Mouse (Mus musculus) heart, adult 18-20 months (tissue): Measurements from ENCODE around the gene Elmo3. TPM values are rescaled to one million over a fixed set of nuclear protein-coding genes. Genes with fewer than 3 reads are reported as not detected.
"Not testable (repeated sequence)": the region's sequence is repeated elsewhere in the genome, so short reads cannot be mapped to it uniquely, and the experiment has no call there.

Experiments used
- DNase-seq, 2 experiments: peaks; one replicate each; pipeline ENCODE4 v3.0.0; 2021 to 2022; ENCODE audit warnings: mixed read lengths in 1 of 2
- total RNA-seq, 2 experiments: library from RNA; stranded (reverse); gene quantifications; 2 replicates each; pipeline ENCODE4 v1.2.3; 2021

The Elmo3 gene
- total RNA-seq, 2 experiments from 2014 or later: 0.60 to 1.6 TPM

DNA sequence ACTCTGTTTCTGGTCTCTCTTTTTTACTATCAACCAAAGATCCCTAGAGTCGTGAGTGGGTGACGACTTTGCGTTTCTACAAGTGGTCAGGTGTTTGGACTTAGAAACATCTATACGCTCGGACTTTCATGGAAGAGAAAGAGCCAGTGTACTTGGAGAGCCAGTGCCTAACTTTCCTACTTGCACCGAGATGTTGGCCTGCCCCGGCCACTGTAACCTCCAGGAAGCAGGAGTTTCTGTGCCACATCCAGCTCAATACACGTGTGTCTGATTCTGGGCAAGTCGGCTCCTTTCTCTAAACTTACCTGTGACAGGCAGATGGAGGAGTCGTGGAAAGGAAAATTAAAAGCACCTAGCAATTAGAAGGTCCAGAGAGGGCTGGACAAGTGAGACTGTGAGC, 29.6 kb upstream of the Elmo3 start, which contains the start of gene Nol3:
Gene Nol3 (plus strand): TSS at position 301 of the 400 bp plus-strand sequence.
- DNase-seq: no peak

DNA sequence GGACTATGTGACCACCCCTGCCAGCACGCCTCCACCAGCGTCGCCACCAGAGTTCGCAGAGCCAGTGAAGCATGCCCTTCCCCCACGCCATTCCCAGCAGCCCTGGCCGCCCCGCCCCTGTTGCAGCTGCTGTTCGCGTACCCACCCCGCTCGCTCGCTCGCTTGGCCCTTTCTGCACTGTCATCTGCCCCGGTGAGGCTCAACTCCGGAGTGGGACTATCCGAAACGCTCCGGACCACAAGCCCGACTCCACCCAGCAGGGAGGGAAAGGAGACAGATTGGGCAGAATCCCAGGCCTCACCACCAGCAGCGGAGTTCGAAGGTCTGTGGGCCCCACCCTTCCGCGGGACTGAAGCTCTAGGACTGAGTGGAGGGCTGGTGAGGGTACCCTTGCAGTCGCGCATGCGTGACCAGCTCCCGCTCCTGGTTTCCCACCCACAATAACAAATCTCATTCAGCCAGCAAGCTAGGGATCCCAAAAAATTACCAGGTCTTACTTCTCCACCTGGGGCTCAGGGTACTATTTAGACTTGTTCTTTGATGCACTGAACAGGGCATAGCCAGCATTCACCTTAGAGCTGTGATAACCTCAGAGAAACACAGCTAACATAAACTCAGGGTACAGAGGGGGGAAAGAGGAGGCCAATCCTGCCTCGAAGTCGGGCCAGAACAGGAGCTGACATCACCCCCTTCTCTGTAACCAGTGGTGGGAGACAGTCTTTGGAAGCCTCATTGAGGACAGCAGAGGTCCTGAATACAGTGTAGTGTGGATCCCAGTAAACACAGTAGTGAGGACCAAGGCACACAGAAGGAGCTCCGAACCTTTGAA, 28.9 kb upstream of the Elmo3 start:
- DNase-seq: peak; percentile 71 to 74

DNA sequence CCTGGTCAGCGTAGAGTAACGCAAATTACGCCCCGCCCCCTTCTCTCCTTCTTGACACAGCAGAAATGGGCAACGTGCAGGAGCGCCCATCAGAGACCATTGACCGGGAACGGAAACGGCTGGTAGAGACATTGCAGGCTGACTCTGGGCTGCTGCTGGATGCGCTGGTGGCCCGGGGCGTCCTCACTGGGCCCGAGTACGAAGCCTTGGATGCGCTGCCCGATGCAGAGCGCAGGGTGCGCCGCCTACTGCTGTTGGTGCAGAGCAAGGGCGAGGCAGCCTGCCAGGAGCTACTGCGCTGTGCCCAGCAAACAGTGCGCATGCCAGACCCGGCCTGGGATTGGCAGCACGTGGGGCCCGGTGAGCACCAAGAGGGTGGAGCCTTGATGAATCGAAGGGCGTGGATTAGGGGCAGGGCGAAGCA, 26.5 kb upstream of the Elmo3 start:
- peak; percentile 81 to 87 for DNase-seq

DNA sequence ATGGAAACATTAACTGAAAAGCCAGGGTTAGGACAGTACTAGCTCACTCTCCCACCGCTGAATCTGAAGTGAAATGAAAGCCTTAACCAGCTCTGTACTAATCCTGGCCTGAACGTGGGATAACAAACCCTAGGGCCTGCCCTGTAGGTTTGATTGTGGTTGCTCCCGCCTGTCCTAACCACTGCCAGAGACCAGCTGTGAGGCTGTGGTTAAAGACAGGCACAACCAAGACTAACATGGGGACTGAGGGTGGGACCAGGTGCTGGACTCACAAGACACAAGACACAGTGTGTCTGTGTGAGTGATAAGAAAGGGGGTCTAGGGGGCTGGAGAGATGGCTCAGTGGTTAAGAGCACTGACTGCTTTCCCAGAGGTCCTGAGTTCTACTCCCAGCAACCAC, 24.8 kb upstream of the Elmo3 start:
- no peak for DNase-seq

DNA sequence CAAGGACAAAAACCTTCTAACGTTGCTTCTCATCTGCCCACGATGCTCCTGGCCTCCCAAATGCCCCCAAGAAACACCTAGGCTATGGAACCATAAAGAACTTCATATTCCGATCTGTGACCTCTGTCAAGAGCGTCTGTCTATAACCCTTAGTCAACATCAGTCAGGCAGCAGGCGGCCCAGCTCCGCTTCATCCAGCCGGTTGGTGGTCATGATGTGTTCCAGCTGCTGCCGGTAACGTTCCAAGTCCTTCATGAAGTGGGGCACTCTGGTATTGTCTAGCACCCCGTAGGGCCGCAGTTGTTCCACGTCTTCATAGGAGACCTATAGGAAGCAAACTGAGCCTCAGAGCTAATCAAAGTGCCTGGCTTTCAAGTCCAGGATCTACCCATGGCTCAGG, 23.6 kb upstream of the Elmo3 start:
- no peak for DNase-seq

DNA sequence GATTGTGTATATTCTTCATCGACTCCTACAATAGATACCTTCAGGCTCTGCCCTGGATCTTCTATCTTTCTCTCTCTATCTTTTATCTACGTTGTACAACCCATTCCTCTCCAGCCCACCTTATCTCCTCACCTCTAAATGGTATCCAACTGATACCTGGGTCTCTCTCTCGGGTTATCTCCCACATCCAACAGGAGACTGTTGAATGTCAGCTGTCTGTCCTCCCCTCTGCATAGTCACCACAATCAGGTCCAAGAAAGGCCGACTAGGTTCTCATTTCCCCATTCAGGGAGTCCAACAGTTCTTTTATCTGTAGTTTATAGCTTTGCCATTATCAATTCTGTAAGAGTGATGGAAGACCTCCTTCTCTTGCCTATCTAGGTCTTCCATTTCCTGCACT, 23.2 kb upstream of the Elmo3 start:
- no peak for DNase-seq

DNA sequence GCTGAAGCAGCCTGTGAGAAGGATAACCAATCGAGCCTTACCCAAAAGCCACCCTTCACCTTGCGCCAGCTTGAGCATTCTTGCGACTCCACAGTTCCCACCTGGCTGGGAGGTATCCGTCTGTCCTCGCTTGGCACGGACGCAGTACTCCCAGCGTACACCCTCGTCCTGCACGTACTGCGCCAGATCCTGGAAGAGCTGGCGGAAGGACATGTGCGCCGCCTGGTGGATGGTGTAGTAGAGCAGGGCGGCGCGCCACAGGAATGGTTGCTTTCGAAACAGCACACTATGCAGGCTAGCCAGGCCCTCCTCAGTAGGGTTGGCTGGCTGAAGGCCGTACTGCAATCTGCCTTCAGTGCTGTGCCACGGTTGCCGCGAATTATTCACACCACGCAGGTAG, 22.3 kb upstream of the Elmo3 start:
- DNase-seq: peak in 1 of 2 experiments; percentile 60

DNA sequence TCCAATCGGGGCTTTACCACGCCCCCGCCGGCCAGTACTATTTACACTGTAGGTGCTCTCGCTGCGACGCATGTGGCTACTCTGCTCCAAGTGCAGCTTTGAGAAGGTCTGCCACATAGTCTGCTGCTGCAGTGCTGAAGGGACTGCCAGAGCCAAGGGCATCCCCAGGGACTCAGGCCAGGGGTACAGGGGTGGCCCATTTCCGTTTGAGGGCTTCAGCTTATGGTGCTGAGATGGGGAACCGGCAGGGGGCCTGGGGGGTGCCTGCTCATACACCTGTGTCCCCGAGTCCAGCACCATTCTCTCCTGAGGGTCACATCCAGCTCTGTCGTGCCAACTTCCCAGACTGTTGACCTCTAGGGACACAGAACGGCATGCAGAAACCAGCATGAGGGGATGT, 19.9 kb upstream of the Elmo3 start:
- DNase-seq: no peak

DNA sequence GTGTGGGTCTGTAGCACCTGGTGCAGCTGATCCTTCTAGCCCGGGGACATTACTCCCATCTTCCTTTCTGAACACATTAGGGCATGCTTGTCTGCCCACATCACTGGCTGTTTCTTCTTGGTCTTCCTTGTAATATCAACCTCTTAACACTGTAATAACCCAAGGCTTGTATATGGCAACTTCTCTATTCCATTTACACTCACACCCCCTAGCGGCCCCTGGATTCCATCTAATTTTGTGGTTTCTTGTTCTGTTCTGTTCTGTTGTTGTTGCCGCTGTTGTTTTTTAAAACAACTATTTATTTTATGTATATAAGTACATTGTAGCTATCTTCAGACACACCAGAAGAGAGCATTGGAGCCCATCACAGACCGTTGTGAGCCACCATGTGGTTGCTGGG, 18.5 kb upstream of the Elmo3 start:
- DNase-seq: no peak

DNA sequence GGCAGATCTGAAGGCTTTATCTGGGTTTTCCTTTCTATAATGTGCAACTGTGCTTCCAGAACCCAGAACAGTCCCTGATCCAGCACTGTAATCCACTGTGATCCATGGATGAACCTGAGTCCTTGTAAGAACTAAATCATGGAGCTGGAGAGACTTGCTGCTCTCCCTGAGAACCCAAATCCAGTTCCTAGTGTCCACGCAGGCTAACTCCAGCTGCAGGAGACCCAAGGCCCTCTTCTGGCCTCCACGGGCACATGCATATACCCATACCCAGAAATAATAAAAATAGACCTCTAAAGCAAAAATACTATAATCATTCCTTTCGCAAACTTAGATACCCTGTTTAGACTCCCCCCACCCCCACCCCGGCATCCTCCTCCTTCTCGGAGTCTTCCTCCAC, 17.2 kb upstream of the Elmo3 start:
- no peak for DNase-seq

DNA sequence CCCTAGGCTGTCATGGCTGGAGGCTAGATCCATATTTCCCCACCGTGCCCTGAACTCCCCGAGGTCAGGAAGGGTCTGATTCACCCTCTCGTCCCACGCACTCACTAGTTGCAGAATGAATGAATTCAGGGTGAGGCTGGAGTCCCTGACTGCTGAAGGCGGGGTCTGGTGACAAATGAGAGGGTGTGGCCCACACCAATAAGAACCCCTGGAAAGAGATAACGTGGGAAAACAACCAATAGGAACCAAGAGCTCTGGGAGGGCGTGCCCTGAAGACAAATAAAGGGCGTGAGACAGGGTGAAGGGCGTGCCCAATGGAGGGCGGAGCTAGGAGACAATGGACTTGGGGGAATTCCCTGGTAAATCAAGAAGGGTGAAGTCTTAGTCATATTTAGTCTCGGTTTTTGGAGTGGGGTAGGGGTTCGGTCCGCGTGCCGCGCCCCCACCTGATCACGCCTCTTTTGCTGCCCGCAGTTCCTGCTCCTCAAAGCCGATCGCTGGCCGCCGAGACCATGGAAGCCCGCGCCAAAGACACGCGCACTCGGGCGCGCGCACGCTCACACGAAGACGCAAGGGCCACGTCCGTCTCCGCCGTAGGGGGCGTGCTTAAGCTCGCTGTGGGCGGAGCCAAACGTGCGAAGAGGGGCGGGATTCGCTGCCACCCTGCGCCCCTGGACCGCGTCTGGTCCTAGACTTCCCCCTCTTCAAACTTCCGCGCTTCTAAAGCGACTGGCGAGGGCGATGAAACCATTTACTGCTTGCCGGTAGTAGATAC, 16.3 kb upstream of the Elmo3 start:
- peak; percentile 93 to 94 for DNase-seq

DNA sequence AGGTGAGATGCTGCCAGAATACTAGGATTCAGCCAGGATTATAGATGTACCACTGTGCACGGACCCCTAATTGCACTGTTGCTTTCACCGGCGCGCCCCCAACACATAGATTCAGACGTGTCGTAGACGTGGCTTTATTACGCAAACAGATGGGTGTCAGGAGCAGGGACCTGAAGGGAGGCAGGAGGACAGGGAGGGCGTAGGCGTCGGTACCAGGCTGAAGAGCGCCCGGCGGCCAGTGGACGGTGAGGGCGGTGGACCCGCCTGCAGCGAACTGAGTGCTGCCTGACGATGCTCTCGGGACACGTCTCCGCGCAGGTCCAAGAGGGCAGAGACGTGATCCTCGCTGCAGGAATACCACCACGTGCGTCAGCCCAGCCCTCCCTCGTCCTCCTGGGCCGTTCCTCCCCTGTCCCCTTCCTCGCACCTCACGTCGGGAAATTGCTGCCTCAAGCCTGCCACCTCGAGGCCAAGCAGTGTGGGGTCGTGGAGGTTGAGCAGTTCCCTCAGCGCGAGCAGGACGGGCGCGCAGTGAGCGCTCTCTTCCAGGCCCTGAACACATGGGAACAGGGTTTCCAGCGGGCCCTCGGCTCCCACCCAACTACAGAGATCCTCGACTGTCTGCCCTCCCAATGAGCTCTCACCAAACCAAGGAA, 15.5 kb upstream of the Elmo3 start, which contains the start of gene 4931428F04Rik:
Gene 4931428F04Rik (minus strand): TSS at position 60 of the 656 bp plus-strand sequence.
- no peak for DNase-seq

DNA sequence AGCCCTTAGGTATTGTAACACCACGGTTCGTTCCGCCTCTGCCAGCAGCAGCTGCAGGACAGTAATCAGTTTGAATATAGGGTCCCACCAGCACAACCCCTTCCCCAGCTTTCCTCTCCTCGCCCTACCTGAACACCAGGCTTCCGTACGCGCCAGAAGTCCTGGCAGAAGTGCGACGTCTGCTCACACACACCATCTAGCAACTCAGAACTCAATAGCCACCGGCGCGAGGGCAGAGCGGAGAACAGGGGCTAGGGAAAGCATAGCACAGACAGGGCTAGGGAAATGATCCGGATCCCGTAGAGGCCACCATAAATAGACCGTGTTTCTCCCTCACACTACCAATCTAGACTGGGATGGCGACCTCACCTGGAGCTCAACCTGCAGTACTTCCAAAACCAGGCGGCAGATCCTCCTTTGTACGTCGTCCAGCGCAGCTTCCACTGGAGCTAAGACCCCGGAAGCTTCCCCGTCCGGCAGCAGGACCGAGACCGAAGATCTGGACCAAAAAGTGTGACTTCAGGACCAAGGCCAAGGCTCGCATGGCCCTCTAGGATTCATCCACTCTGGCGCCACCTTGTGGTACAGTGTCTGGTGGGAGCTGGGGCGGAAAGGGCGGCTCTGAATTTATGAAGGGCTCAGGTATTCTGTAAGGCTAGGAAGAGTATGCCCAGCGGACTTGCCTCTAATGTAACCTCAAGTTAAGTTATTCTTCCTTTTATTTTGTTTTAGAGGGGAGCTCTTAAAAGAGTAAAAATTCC, 14.7 kb upstream of the Elmo3 start:
- peak; percentile 86 to 98 for DNase-seq

DNA sequence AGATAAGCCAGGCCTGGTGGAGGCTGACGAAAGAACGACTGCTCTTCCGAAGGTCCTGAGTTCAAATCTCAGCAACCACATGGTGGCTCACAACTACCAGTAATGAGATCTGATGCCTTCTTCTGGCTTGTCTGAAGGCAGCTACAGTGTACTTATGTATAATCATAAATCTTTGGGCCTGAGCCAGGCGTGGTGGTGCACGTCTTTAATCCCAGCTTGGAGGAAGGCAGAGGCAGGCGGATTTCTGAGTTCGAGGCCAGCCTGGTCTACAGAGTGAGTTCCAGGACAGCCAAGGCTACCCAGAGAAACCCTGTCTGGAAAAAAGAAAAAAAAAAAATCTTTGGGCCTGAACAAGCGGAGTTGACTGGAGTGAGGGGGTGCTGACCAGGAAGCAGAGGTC, 14.0 kb upstream of the Elmo3 start:
- DNase-seq: not testable (repeated sequence)

DNA sequence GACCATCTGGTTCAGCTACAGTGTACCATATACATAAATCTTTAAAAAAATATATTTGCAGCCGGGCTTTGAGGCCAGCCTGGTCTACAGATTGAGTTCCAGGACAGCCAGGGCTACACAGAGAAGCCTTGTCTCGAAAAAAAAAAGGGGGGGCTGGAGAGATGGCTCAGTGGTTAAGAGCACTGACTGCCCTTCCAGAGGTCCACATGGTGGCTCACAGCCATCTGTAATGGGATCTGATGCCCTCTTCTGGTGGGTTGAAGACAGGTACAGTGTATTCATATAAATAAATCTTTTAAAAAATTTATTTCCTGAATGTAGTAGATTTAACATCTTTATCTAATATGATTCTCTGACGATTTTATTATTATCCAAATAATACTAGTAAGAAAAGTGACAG, 13.6 kb upstream of the Elmo3 start:
- not testable (repeated sequence) for DNase-seq

DNA sequence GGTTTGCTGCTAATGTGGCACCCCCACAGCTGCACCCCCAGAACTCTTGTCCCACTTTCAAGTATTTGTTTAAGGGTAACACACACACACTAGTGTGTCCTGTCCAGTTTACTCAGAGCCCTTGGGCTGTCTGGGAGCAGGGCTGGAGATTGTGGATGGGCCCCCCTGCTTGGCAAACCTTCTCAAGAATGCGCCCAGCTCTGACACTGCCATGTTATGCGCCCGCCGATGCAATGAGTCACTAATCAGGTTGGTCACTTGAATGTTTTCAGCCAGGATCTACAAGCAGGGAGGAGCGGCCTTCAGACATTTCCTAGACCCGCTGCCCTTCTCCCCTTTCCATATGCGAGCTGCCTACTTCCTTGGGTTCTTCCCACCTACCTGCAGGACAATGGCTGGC, 12.9 kb upstream of the Elmo3 start:
- DNase-seq: no peak

DNA sequence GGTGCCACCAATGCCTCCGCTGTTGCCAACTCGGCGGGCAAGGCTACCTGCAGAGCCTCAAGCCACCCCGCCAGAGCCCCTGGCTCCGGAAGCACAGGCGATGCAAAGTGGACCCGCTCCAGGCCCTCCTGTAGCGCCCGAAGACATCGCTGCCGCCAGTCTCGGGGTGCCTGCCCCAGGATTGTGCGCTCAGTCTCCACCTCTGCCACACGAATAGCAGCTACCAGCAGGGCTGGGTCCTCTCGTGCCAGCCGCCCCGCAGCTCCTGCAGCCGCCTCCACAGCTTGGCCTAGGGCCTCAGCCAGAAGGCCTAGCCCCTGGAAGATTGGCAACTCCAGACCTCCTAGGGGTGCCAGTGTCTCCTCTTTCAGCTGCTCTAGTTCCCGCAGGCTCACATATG, 12.0 kb upstream of the Elmo3 start:
- no peak for DNase-seq

DNA sequence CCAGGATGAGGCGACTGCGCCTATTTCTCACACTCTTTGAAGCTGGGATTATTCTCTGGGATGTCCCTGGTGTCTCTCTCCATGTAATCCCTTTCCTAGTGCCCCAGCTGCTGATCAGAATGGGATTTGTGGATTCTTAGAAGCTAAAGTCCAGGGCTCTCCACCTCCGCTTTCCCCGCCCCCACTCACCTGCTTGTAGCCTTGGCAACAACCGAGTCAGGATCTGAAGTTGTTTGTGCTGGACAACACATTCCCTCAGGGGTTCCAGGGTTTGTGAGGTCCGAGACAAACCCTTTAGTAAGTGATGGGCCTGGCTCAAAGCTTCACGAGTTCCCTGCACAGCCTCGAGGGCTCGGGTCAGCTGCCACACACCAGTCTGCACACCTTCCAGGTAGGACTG, 10.6 kb upstream of the Elmo3 start:
- no peak for DNase-seq

DNA sequence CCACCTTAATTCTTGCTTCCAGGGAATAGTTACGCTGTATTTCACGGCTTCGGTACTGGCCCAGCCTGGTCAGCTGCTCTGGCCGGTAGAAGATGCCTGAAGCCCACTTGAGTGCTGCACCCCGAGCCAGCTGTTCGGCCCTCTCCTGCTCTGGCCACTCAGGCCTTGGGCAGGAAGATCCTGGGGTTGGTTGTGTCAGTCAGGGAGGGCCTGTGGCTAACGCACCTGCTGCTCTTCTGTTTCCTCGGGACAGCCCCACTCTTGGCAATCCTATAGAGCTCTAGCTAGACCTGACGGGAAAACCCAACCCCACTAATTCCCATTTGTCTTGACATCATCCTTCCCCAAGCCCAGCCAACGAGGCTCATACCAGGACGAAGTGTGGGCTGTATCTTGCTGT, 10.1 kb upstream of the Elmo3 start:
- no peak for DNase-seq

DNA sequence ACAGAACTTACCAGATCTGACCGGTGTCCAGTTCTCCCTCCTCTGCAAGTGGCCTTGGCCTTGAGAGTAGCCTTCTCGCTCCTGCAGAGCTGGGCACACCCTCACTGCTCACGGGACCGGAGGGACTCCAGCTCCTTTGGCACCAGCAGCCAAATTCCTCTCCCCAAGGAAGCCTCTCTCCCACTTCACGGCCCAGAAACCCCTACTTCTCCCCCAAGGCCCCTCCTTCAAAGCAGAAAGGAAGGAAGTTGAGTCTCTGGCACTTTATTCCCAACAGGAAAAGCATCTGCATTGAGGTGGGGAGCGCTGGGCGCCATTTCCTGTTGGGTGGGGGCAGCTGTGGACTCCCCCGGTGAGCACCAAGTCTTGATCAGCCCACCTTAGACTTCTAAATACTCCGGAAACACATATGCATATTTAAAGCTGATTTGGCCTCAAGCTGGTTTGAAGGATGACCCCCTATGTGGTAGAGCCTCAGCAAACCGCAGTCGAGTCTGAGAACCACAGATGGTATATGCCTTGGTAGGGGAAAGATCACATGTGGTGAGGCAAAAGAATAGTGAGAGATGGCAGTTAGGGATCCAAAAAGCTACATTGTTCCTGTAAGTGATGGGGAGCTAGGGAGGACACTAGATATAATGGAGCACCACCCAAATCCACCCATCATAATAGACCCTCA, 9.4 kb upstream of the Elmo3 start, which contains the start of gene Exoc3l:
Gene Exoc3l (minus strand): TSS at position 207 of the 679 bp plus-strand sequence.
- DNase-seq: peak in 1 of 2 experiments; percentile 41

DNA sequence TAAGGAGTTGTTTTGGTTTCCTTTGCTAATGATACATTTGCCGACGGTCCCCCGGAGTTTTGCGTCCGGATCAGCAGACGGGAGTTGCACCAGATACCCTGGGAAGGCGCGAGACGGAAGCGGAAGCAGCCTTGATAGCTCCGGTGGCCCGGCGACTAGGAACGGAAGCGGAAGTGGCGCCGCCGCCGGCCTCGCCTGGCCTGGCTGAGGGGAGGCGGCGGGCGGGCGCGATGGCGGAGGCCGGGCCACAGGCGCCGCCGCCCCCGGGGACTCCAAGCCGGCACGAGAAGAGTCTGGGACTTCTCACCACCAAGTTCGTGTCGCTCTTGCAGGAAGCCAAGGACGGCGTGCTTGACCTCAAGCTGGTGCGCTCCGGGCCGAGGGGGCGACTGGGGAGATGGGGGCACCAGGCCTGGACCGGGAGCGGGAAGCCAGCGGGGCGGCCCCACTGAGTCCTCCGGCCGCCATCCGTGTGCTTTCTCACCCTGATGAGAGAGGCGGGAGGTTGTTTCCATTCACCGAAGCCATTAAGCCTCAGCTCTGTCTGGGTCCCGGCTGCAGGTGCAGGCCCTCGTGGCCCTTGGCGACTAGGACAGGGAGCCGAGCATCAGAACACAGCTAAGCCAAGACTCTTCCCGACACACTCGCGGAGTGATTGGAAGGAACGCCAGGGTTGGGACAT, 7.7 kb upstream of the Elmo3 start, which contains the start of gene E2f4:
Gene E2f4 (plus strand): TSS at position 153 of the 682 bp plus-strand sequence.
- peak; percentile 95 to 96 for DNase-seq
